Mouse (Mus musculus): Measurements from ENCODE around the gene Inhbc. TPM values are rescaled to one million over a fixed set of nuclear protein-coding genes. Genes with fewer than 3 reads are reported as not detected.

Inhbc gene
- polyA plus RNA-seq (2012; ENCODE audit: insufficient read depth, insufficient read length, low replicate concordance, missing spikeins) = not detected in 2 replicates

DNA sequence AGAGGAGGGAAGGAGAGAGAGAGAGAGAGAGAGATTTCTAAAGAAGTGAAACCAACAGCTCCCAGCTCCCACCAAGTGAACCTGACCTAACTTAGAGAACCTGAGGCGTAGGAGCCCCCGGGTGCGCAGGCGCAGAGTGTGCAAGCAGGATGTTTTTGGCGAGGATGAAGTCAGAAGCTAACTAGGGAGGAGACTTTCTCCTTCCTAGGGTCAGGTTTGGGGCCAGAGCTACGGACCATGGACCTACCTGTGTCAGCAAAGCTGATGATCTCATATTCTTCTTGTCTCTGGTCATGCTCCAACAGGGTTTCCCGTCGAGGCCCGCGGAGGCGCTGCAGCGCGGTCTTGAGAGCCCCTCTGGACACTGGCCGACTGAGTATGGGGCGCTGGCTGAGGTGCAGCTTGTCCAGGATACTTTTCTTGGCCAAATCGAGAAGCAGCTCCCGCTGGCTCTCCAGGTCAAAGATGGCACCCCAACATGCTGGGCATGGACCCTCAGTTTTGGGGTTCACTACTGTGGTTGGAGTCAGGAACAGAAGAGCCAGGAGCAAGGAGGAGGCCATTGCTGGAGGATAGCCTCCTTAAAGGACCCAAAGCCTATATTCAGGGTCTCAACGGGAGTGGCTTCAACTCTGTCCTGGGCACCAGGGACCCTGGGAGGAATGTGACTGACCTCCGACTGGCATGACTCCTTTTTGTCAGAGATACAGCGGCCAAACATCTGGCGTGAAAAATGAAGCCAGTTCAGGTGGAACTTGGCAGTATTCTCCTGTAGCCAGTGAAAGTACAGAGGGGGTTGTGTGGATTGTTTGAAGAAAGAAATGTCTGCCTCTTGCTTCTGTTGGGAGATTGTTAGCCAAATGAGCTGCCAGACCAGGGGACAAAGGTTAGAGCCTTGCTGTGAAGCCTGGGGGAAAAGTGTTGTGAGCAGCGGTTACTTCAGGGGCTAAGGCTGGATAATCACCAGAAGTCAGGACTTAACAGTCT is at the start of gene Inhbc:
Inhbc (minus strand) TSS at position 598 of the 987 bp plus-strand sequence.
- Histone ChIP-seq H3K27ac (ENCODE audit: insufficient read depth, low read depth, low read length) (peak within 1 kb of the TSS; percentile 21; the same call in 1 of the 2 replicates), H3K4me3 (ENCODE audit: insufficient read depth, low read depth, low read length) (no peak within 1 kb of the TSS), H3K4me1 (ENCODE audit: control insufficient read depth, insufficient read depth, low read length) (peaks cover 9% of the 10 kb centered on the region)
- 89% methylated on average over 22 of the region's 22 CpGs for WGBS
- no peak for TF ChIP-seq POLR2A (IDR thresholded peaks at IDR 0.05; ENCODE audit: insufficient read depth, low read depth, low read length)
- TF ChIP-seq CTCF (IDR thresholded peaks at IDR 0.05; ENCODE audit: insufficient read depth, low read depth, low read length) = no peak

- Histone ChIP-seq H3K4me1 (ENCODE audit: control insufficient read depth, insufficient read depth, low read length) (peaks cover 2% of the 10 kb centered on the region; the same call in 1 of the 2 replicates), H3K4me3 (ENCODE audit: insufficient read depth, low read depth, low read length) (no peak overlapping the region), H3K27ac (ENCODE audit: insufficient read depth, low read depth, low read length) (no peak overlapping the region)
- 95% methylated on average over 3 of the region's 3 CpGs for WGBS
- TF ChIP-seq POLR2A (IDR thresholded peaks at IDR 0.05; ENCODE audit: insufficient read depth, low read depth, low read length) (no peak), CTCF (IDR thresholded peaks at IDR 0.05; ENCODE audit: insufficient read depth, low read depth, low read length) (no peak)
These were observed 43.9 kb upstream of the Inhbc start for GRCm38 (mm10) chr10:127414141-127414540.

GRCm38 (mm10) chr10:127413585-127413984 is 43.4 kb upstream of the Inhbc start:
- Histone ChIP-seq H3K4me1 (ENCODE audit: control insufficient read depth, insufficient read depth, low read length) (peaks cover 2% of the 10 kb centered on the region; the same call in 1 of the 2 replicates), H3K27ac (ENCODE audit: insufficient read depth, low read depth, low read length) (no peak overlapping the region), H3K4me3 (ENCODE audit: insufficient read depth, low read depth, low read length) (no peak overlapping the region)
- 90% methylated on average over 1 of the region's 1 CpGs for WGBS
- TF ChIP-seq POLR2A (IDR thresholded peaks at IDR 0.05; ENCODE audit: insufficient read depth, low read depth, low read length) = no peak
- TF ChIP-seq CTCF (IDR thresholded peaks at IDR 0.05; ENCODE audit: insufficient read depth, low read depth, low read length) = no peak

DNA sequence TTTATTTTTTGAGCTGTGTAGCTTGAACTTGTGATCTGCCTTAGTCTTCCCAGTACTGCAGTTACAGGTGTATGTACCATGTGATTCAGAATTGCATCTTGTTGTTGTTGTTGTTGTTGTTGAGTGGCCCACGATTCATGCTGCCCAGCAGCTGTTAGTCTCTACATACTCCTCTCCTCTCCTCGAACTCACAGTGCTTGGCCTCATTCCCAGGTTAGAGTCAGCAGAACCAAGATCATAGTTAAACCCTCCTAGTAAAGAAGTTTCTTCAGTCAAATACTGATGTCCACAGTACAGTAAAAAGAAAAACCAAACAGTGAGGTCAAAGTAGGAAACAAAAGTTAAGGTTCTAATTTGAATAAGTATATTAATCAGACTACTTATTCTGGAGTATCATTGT is 42.5 kb upstream of the Inhbc start:
- Histone ChIP-seq H3K4me1 (ENCODE audit: control insufficient read depth, insufficient read depth, low read length) (peaks cover 2% of the 10 kb centered on the region; the same call in 1 of the 2 replicates), H3K4me3 (ENCODE audit: insufficient read depth, low read depth, low read length) (no peak overlapping the region), H3K27ac (ENCODE audit: insufficient read depth, low read depth, low read length) (no peak overlapping the region)
- WGBS = 25% methylated on average over 2 of the region's 2 CpGs
- TF ChIP-seq POLR2A (IDR thresholded peaks at IDR 0.05; ENCODE audit: insufficient read depth, low read depth, low read length) = no peak
- TF ChIP-seq CTCF (IDR thresholded peaks at IDR 0.05; ENCODE audit: insufficient read depth, low read depth, low read length) = no peak

- WGBS = 55% methylated on average over 5 of the region's 5 CpGs
- Histone ChIP-seq H3K27ac (ENCODE audit: insufficient read depth, low read depth, low read length) (0 out of 2 replicates have a peak overlapping the region, but pooled peaks have one; percentile 13), H3K4me1 (ENCODE audit: control insufficient read depth, insufficient read depth, low read length) (peaks cover 4% of the 10 kb centered on the region; the same call in 1 of the 2 replicates), H3K4me3 (ENCODE audit: insufficient read depth, low read depth, low read length) (no peak overlapping the region)
- TF ChIP-seq POLR2A (IDR thresholded peaks at IDR 0.05; ENCODE audit: insufficient read depth, low read depth, low read length) = no peak
- no peak for TF ChIP-seq CTCF (IDR thresholded peaks at IDR 0.05; ENCODE audit: insufficient read depth, low read depth, low read length)
These were observed 41.9 kb upstream of the Inhbc start for GRCm38 (mm10) chr10:127412101-127412500.

DNA sequence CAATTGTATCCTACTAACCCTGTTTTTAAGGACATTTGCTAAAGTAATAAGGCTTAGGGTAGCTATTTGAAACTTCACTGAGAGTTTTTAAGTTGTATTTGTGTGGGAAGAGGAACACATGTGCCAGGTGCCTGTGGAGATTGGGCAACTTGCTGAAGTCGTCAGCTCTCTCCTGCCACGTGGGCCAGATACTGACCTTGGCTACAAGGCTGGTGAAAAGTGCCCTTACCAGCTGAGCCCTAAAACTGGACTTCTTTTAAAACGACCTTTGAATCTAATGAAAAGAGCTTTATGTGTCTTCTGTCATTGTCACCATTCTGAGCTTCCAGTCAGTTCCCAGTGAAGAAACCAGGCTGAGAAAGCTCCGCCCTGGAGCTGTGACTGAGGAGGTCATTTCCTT is 37.2 kb upstream of the Inhbc start:
- TF ChIP-seq POLR2A (IDR thresholded peaks at IDR 0.05; ENCODE audit: insufficient read depth, low read depth, low read length) (no peak), CTCF (IDR thresholded peaks at IDR 0.05; ENCODE audit: insufficient read depth, low read depth, low read length) (no peak)
- H3K4me3 ChIP-seq (ENCODE audit: insufficient read depth, low read depth, low read length) = no peak overlapping the region
- H3K27ac ChIP-seq (ENCODE audit: insufficient read depth, low read depth, low read length) = no peak overlapping the region
- WGBS = 55% methylated on average over 4 of the region's 4 CpGs
- H3K4me1 ChIP-seq (ENCODE audit: control insufficient read depth, insufficient read depth, low read length) = peaks cover 4% of the 10 kb centered on the region; the same call in 1 of the 2 replicates

DNA sequence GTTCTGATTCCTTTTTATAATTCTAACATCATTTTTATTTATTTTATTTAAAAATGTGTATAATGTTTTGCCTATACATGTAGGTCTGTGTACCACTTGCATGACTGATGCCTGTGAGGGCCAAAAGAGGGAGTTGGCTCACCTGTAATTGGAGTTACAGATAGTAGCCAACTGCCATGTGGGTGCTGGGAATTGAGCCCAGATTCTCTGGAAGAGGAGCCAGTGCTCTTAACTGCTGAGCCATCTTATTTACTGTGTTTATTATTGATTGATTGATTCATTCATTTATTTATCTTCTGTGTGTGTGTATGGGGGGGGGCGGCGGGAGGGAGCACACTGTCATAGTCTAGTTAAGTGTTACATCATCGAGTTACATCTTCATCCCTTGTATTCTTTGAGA is 34.5 kb upstream of the Inhbc start:
- Histone ChIP-seq H3K4me1 (ENCODE audit: control insufficient read depth, insufficient read depth, low read length) (0 out of 2 replicates have a peak, but pooled peaks cover 2% of the 10 kb centered on the region), H3K4me3 (ENCODE audit: insufficient read depth, low read depth, low read length) (no peak overlapping the region), H3K27ac (ENCODE audit: insufficient read depth, low read depth, low read length) (no peak overlapping the region)
- no peak for TF ChIP-seq POLR2A (IDR thresholded peaks at IDR 0.05; ENCODE audit: insufficient read depth, low read depth, low read length)
- no peak for TF ChIP-seq CTCF (IDR thresholded peaks at IDR 0.05; ENCODE audit: insufficient read depth, low read depth, low read length)
- WGBS = 96% methylated on average over 3 of the region's 3 CpGs

DNA sequence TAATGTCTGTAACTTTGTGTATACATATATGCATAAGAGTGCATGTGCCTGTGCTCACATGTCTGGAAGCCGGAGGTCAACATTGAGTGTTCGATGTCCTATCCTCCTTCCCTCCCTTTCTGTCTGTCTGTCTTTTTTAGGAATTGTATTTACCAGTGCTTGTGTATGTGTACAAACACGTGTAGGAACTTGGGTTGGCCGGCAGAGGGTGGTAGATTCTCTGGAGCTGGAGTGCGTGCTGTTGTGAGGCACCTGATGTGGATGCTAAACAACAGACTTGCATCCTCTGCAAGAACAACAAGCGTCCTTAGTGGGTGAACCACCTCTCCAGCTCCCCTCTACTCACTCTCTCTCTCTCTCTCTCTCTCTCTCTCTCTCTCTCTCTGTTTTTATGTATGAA is 21.5 kb upstream of the Inhbc start:
- WGBS = 75% methylated on average over 6 of the region's 6 CpGs
- H3K27ac ChIP-seq (ENCODE audit: insufficient read depth, low read depth, low read length) = no peak overlapping the region
- no peak for TF ChIP-seq CTCF (IDR thresholded peaks at IDR 0.05; ENCODE audit: insufficient read depth, low read depth, low read length)
- no peak for TF ChIP-seq POLR2A (IDR thresholded peaks at IDR 0.05; ENCODE audit: insufficient read depth, low read depth, low read length)
- 0 out of 2 replicates have a peak, but pooled peaks cover 3% of the 10 kb centered on the region for H3K4me1 ChIP-seq (ENCODE audit: control insufficient read depth, insufficient read depth, low read length)
- H3K4me3 ChIP-seq (ENCODE audit: insufficient read depth, low read depth, low read length) = no peak overlapping the region

DNA sequence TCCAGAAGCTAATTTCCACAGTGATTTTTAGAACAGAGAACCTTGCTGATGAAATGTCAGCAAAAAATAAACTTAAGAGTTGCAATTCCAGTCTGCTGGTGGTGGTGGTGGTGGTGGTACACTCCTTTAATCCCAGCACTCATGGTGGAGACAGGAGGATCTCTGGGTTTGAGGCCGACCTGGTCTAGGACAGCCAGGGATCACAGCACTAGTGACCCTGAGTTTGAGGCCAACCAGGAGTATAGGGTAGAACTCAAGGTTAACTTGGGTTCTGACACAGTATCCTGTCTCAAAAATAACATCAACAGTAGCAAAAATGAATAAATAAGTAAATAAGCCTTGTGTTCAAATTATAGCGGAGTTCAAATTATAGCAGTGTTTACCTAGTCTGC is 11.5 kb upstream of the Inhbc start:
- no peak overlapping the region for H3K4me3 ChIP-seq (ENCODE audit: insufficient read depth, low read depth, low read length)
- H3K4me1 ChIP-seq (ENCODE audit: control insufficient read depth, insufficient read depth, low read length) = peaks cover 2% of the 10 kb centered on the region; the same call in 1 of the 2 replicates
- no peak for TF ChIP-seq CTCF (IDR thresholded peaks at IDR 0.05; ENCODE audit: insufficient read depth, low read depth, low read length)
- TF ChIP-seq POLR2A (IDR thresholded peaks at IDR 0.05; ENCODE audit: insufficient read depth, low read depth, low read length) = no peak
- 42% methylated on average over 2 of the region's 2 CpGs for WGBS
- no peak overlapping the region for H3K27ac ChIP-seq (ENCODE audit: insufficient read depth, low read depth, low read length)
